13 mouse cellular contexts compared by ENCODE assay signal in genomic region chr11:47149607-47150006, GRCm38 (mm10).
DNase-seq lines count a peak whose midpoint lies in the region; ATAC-seq and TF ChIP-seq lines count a peak whose summit lies in the region.
"Had no signal": no experiment of that assay in that cellular context is flagged by ENCODE, and none has a peak within 500 bp of the region (broad histone marks: within the 10 kb centered on the region; RNA-seq: fewer than 3 reads in every experiment).

No protein-coding gene starts in this region.

- no peaks in the 10 kb centered on the region for H3K4me1 ChIP-seq in midbrain, postnatal 0 days (ENCODE audit: insufficient read depth, low read length)
- H3K4me1 ChIP-seq in midbrain, embryonic 16.5 days (ENCODE audit: control insufficient read depth, insufficient read depth, low read length): no peaks in the 10 kb centered on the region
- 0 out of 2 replicates have a peak, but pooled peaks cover 3% of the 10 kb centered on the region for H3K4me1 ChIP-seq in kidney, embryonic 14.5 days (ENCODE audit: control insufficient read depth, insufficient read depth, low read length)
- no peaks in the 10 kb centered on the region for H3K4me1 ChIP-seq in liver, embryonic 11.5 days (replicated peaks; ENCODE audit: control insufficient read depth, insufficient read depth, low read length)
- H3K4me1 ChIP-seq: limb, embryonic 10.5 days had no signal

- no peaks in the 10 kb centered on the region for H3K9me3 ChIP-seq in midbrain, postnatal 0 days (ENCODE audit: low read length)
- no peaks in the 10 kb centered on the region for H3K9me3 ChIP-seq in midbrain, embryonic 16.5 days (replicated peaks; ENCODE audit: control insufficient read depth, low read length, poor library complexity, severe bottlenecking)
- no peaks in the 10 kb centered on the region for H3K9me3 ChIP-seq in kidney, embryonic 14.5 days (ENCODE audit: control insufficient read depth, low read length)
- no peaks in the 10 kb centered on the region for H3K9me3 ChIP-seq in liver, embryonic 11.5 days (ENCODE audit: control insufficient read depth, low read length)
- H3K9me3 ChIP-seq: limb, embryonic 10.5 days had no signal

- H3K36me3 ChIP-seq in midbrain, postnatal 0 days (ENCODE audit: insufficient read depth, low read length): no peaks in the 10 kb centered on the region
- H3K36me3 ChIP-seq in midbrain, embryonic 16.5 days (ENCODE audit: control insufficient read depth, insufficient read depth, low read length): no peaks in the 10 kb centered on the region
- H3K36me3 ChIP-seq in kidney, embryonic 14.5 days (ENCODE audit: control insufficient read depth, insufficient read depth, low read length): no peaks in the 10 kb centered on the region
- no peaks in the 10 kb centered on the region for H3K36me3 ChIP-seq in liver, embryonic 11.5 days (ENCODE audit: control insufficient read depth, insufficient read depth, low read length)
- H3K36me3 ChIP-seq: limb, embryonic 10.5 days had no signal

- peak; percentile 77 for DNase-seq in midbrain, postnatal 0 days (ENCODE audit: low spot score)
- DNase-seq in cerebellum, postnatal 25 days: peak; percentile 45 to 63
- DNase-seq in heart, adult 11 months: no peak
- no peak for DNase-seq in liver, embryonic 11.5 days (ENCODE audit: low spot score)
- no peak for DNase-seq in right cerebral cortex, postnatal 36 days (ENCODE audit: low spot score in 2 of 2)
- DNase-seq: embryo, embryonic 11 days; heart, postnatal 36 days; lung, adult 2 months had no signal

- TF ChIP-seq CTCF in midbrain, postnatal 0 days (IDR thresholded peaks at IDR 0.05): no peak

- no peak overlapping the region for H3K4me3 ChIP-seq in midbrain, postnatal 0 days (ENCODE audit: low read depth, low read length)
- H3K4me3 ChIP-seq in midbrain, embryonic 16.5 days (ENCODE audit: low read depth, low read length): no peak overlapping the region
- no peak overlapping the region for H3K4me3 ChIP-seq in kidney, embryonic 14.5 days (ENCODE audit: low read length)
- no peak overlapping the region for H3K4me3 ChIP-seq in liver, embryonic 11.5 days (ENCODE audit: low read depth, low read length)
- H3K4me3 ChIP-seq: erythroblast, embryonic 14.5 days; limb, embryonic 10.5 days had no signal

- H3K27ac ChIP-seq in midbrain, postnatal 0 days (ENCODE audit: low read depth, low read length): no peak overlapping the region
- no peak overlapping the region for H3K27ac ChIP-seq in midbrain, embryonic 16.5 days (ENCODE audit: low read length)
- H3K27ac ChIP-seq in kidney, embryonic 14.5 days (ENCODE audit: low read depth, low read length): no peak overlapping the region
- H3K27ac ChIP-seq in liver, embryonic 11.5 days (ENCODE audit: low read depth, low read length): no peak overlapping the region
- H3K27ac ChIP-seq: limb, embryonic 10.5 days; stomach, postnatal 0 days had no signal

- WGBS in midbrain, postnatal 0 days: 62% methylated on average over 9 of the region's 9 CpGs
- WGBS in midbrain, embryonic 16.5 days: 64% methylated on average over 9 of the region's 9 CpGs
- WGBS in kidney, embryonic 14.5 days: 37% methylated on average over 9 of the region's 9 CpGs
- 73% methylated on average over 9 of the region's 9 CpGs for WGBS in liver, embryonic 11.5 days

- no peaks in the 10 kb centered on the region for H3K27me3 ChIP-seq in midbrain, postnatal 0 days (ENCODE audit: insufficient read depth, low read length)
- no peaks in the 10 kb centered on the region for H3K27me3 ChIP-seq in midbrain, embryonic 16.5 days (ENCODE audit: control insufficient read depth, insufficient read depth, low read depth, low read length)
- no peaks in the 10 kb centered on the region for H3K27me3 ChIP-seq in kidney, embryonic 14.5 days (ENCODE audit: control insufficient read depth, insufficient read depth, low read length)
- no peaks in the 10 kb centered on the region for H3K27me3 ChIP-seq in liver, embryonic 11.5 days (replicated peaks; ENCODE audit: control insufficient read depth, insufficient read depth, low read length)

- no peak overlapping the region for H3K9ac ChIP-seq in midbrain, postnatal 0 days (replicated peaks; ENCODE audit: low read length, poor library complexity, severe bottlenecking)
- H3K9ac ChIP-seq in midbrain, embryonic 16.5 days (ENCODE audit: low read depth, low read length): no peak overlapping the region
- no peak overlapping the region for H3K9ac ChIP-seq in kidney, embryonic 14.5 days (ENCODE audit: low read depth, low read length)
- H3K9ac ChIP-seq in liver, embryonic 11.5 days (ENCODE audit: low read depth, low read length): no peak overlapping the region

- ATAC-seq in midbrain, postnatal 0 days (ENCODE audit: low FRiP score): no peak; the same call in 1 of the 2 replicates
- ATAC-seq in midbrain, embryonic 16.5 days: no peak
- ATAC-seq in kidney, embryonic 14.5 days (ENCODE audit: low FRiP score, low TSS enrichment): peak; percentile 76; the same call in 1 of the 2 replicates
- no peak for ATAC-seq in liver, embryonic 11.5 days (replicated peaks; ENCODE audit: low FRiP score)

- H3K4me2 ChIP-seq in midbrain, postnatal 0 days (ENCODE audit: low read depth, low read length, poor library complexity, severe bottlenecking): no peak overlapping the region
- no peak overlapping the region for H3K4me2 ChIP-seq in midbrain, embryonic 16.5 days (ENCODE audit: low read length)
- no peak overlapping the region for H3K4me2 ChIP-seq in kidney, embryonic 14.5 days (replicated peaks; ENCODE audit: low read depth, low read length)
- H3K4me2 ChIP-seq in liver, embryonic 11.5 days: no peak overlapping the region

Comparison
In these comparisons a context has a peak if more than half of its experiments do, and no peak if none do; other contexts are left out.
1. DNase-seq: peak in midbrain, postnatal 0 days (single experiment) and cerebellum, postnatal 25 days (2 of 2); none in heart, adult 11 months (single experiment), liver, embryonic 11.5 days (single experiment) and right cerebral cortex, postnatal 36 days (0 of 2).